Comparison of ENCODE assay signal across 16 mouse cellular contexts in the genomic region with DNA sequence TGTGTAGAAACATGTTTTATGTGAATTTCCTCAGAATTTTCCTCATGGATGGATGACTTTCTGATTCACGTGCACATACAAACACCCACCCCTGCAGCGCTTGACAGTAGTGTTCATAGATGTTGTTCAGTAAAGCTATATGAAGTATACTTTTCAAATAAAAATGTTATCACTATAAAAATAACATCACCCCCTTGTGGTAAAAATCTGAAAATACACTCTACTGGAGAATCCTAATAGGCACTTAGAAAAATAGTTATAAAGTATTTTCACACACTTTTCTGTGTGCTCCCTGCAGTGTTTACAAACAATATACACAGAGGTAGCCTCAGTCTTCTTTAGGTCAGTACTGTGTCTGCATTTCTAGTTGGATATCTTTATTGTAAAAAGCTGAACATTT. TPM values are rescaled to one million over a fixed set of nuclear protein-coding genes. Genes with fewer than 3 reads are reported as not detected.
DNase-seq lines count a peak whose midpoint lies in the region; ATAC-seq and TF ChIP-seq lines count a peak whose summit lies in the region.
"Had no signal": no experiment of that assay in that cellular context is flagged by ENCODE, and none has a peak within 500 bp of the region (broad histone marks: within the 10 kb centered on the region; RNA-seq: fewer than 3 reads in every experiment).

No protein-coding gene starts in this region.

- no peak overlapping the region for H3K4me3 ChIP-seq in heart, adult 2 months
- H3K4me3 ChIP-seq in heart, embryonic 12.5 days: no peak overlapping the region
- no peak overlapping the region for H3K4me3 ChIP-seq in lung, postnatal 0 days (ENCODE audit: low read depth, low read length)
- H3K4me3 ChIP-seq in MEL (ENCODE audit: control insufficient read depth in 1 of 2, insufficient read depth in 1 of 2, low read depth in 2 of 2, low read length in 2 of 2): no peak overlapping the region
- H3K4me3 ChIP-seq: heart, embryonic 10.5 days; intestine, embryonic 15.5 days; limb, embryonic 12.5 days had no signal

- no peak for TF ChIP-seq POLR2A in heart, adult 2 months (IDR thresholded peaks at IDR 0.05; ENCODE audit: insufficient read depth, low read depth, low read length)
- no peak for TF ChIP-seq POLR2A in MEL (IDR thresholded peaks at IDR 0.05; ENCODE audit: control insufficient read depth in 1 of 2, insufficient read depth in 1 of 2, low read depth in 1 of 2, low read length in 2 of 2, poor library complexity in 1 of 2)

- no peaks in the 10 kb centered on the region for H3K36me3 ChIP-seq in heart, adult 2 months (ENCODE audit: control insufficient read depth, insufficient read depth, low read length)
- 0 out of 2 replicates have a peak, but pooled peaks cover 4% of the 10 kb centered on the region for H3K36me3 ChIP-seq in heart, embryonic 12.5 days
- H3K36me3 ChIP-seq in lung, postnatal 0 days (ENCODE audit: insufficient read depth, low read length): no peaks in the 10 kb centered on the region
- no peaks in the 10 kb centered on the region for H3K36me3 ChIP-seq in MEL (ENCODE audit: control insufficient read depth in 1 of 2, insufficient read depth in 2 of 2, low read length in 2 of 2)
- no peaks in the 10 kb centered on the region for H3K36me3 ChIP-seq in splenic B cell, adult 2 months (ENCODE audit: control insufficient read depth, insufficient read depth, low read length, poor library complexity, severe bottlenecking)
- H3K36me3 ChIP-seq: heart, embryonic 10.5 days; intestine, embryonic 15.5 days had no signal

- 95% methylated on average over 2 of the region's 2 CpGs for WGBS in heart, adult 2 months
- 89% methylated on average over 2 of the region's 2 CpGs for WGBS in heart, embryonic 12.5 days
- WGBS in lung, postnatal 0 days: 82% methylated on average over 2 of the region's 2 CpGs

- TF ChIP-seq CTCF in heart, adult 2 months (IDR thresholded peaks at IDR 0.05): peak; percentile 66
- TF ChIP-seq CTCF in lung, postnatal 0 days (IDR thresholded peaks at IDR 0.05): 0 out of 2 replicates have a peak, but pooled peaks have one; percentile 28
- peak in 2 of 3 experiments; percentile 8 to 50; a peak in 3 of 6 replicates for TF ChIP-seq CTCF in MEL (IDR thresholded peaks at IDR 0.05 in 2 of 3, conservative IDR thresholded peaks at IDR 0.05 in 1 of 3; ENCODE audit: control insufficient read depth in 1 of 3, insufficient read depth in 1 of 3, low read depth in 2 of 3, low read length in 3 of 3, poor library complexity in 1 of 3, severe bottlenecking in 1 of 3)

- intact Hi-C loops in heart, adult 2 months (cut with DNase I): no loop called here

- TF ChIP-seq EP300 in heart, adult 2 months (IDR thresholded peaks at IDR 0.05; ENCODE audit: insufficient read depth, low read depth, low read length): no peak
- no peak for TF ChIP-seq EP300 in lung, postnatal 0 days (IDR thresholded peaks at IDR 0.05)
- TF ChIP-seq EP300 in MEL (IDR thresholded peaks at IDR 0.05; ENCODE audit: low read depth in 1 of 2, low read length in 2 of 2): no peak

- no peak overlapping the region for H3K9ac ChIP-seq in heart, adult 2 months (ENCODE audit: low read depth, low read length)
- no peak overlapping the region for H3K9ac ChIP-seq in heart, embryonic 12.5 days
- no peak overlapping the region for H3K9ac ChIP-seq in lung, postnatal 0 days (replicated peaks; ENCODE audit: low read depth)
- H3K9ac ChIP-seq in MEL (ENCODE audit: control insufficient read depth, low read depth, low read length, poor library complexity, severe bottlenecking): no peak overlapping the region
- H3K9ac ChIP-seq: intestine, embryonic 15.5 days; limb, embryonic 12.5 days; liver, postnatal 0 days had no signal

- no peaks in the 10 kb centered on the region for H3K9me3 ChIP-seq in heart, embryonic 12.5 days (replicated peaks)
- H3K9me3 ChIP-seq in lung, postnatal 0 days (ENCODE audit: low read length): no peaks in the 10 kb centered on the region
- no peaks in the 10 kb centered on the region for H3K9me3 ChIP-seq in MEL (replicated peaks; ENCODE audit: insufficient read depth, low read length)
- H3K9me3 ChIP-seq: heart, embryonic 10.5 days; intestine, embryonic 15.5 days; limb, embryonic 12.5 days had no signal

- peak; percentile 49 for TF ChIP-seq RAD21 in MEL (IDR thresholded peaks at IDR 0.05; ENCODE audit: low read depth, low read length)

- no peaks in the 10 kb centered on the region for H3K79me2 ChIP-seq in heart, adult 2 months (replicated peaks; ENCODE audit: control insufficient read depth, insufficient read depth, low read length)
- no peaks in the 10 kb centered on the region for H3K79me2 ChIP-seq in MEL (ENCODE audit: control insufficient read depth, insufficient read depth, low read length, poor library complexity)

- no peaks in the 10 kb centered on the region for H3K27me3 ChIP-seq in heart, adult 2 months (ENCODE audit: control insufficient read depth, insufficient read depth, low read length)
- no peaks in the 10 kb centered on the region for H3K27me3 ChIP-seq in heart, embryonic 12.5 days (replicated peaks)
- no peaks in the 10 kb centered on the region for H3K27me3 ChIP-seq in lung, postnatal 0 days (replicated peaks; ENCODE audit: insufficient read depth, low read length)
- no peaks in the 10 kb centered on the region for H3K27me3 ChIP-seq in MEL (ENCODE audit: control insufficient read depth in 1 of 2, insufficient read depth in 2 of 2, low read length in 2 of 2)
- H3K27me3 ChIP-seq in splenic B cell, adult 2 months (ENCODE audit: control insufficient read depth, insufficient read depth, low read length, poor library complexity, severe bottlenecking): no peaks in the 10 kb centered on the region
- H3K27me3 ChIP-seq: intestine, embryonic 15.5 days; limb, embryonic 12.5 days had no signal

- no peak overlapping the region for H3K4me2 ChIP-seq in heart, embryonic 12.5 days
- no peak overlapping the region for H3K4me2 ChIP-seq in lung, postnatal 0 days (replicated peaks; ENCODE audit: low read depth, low read length)
- H3K4me2 ChIP-seq: intestine, embryonic 15.5 days; limb, embryonic 12.5 days had no signal

- H3K27ac ChIP-seq in heart, adult 2 months: no peak overlapping the region
- no peak overlapping the region for H3K27ac ChIP-seq in heart, embryonic 12.5 days (ENCODE audit: poor library complexity, severe bottlenecking)
- 0 out of 2 replicates have a peak overlapping the region, but pooled peaks have one; percentile 14 for H3K27ac ChIP-seq in lung, postnatal 0 days (ENCODE audit: low read length)
- H3K27ac ChIP-seq in MEL (ENCODE audit: control insufficient read depth, low read depth, low read length): no peak overlapping the region
- H3K27ac ChIP-seq: heart, embryonic 10.5 days; intestine, embryonic 15.5 days; limb, embryonic 12.5 days had no signal

- no peak for ATAC-seq in heart, embryonic 12.5 days (ENCODE audit: insufficient number of reproducible peaks, low FRiP score)
- ATAC-seq in lung, postnatal 0 days: no peak
- ATAC-seq: forebrain, embryonic 16.5 days; intestine, embryonic 15.5 days; liver, postnatal 0 days had no signal

- no peak for DNase-seq in heart, adult 2 months
- DNase-seq in lung, postnatal 0 days (ENCODE audit: low spot score): peak; percentile 17
- DNase-seq in lung, postnatal 4 days: no peak
- DNase-seq in MEL (ENCODE audit: low read depth, low spot score): peak; percentile 44
- peak; percentile 5 for DNase-seq in splenic B cell, adult 2 months (ENCODE audit: low read depth, low spot score)
- DNase-seq in cerebellum, adult 11 months: no peak
- DNase-seq: adrenal gland, postnatal 36 days; gastrocnemius, postnatal 14 days; heart, postnatal 36 days; kidney, postnatal 4 days; liver, postnatal 0 days had no signal

- H3K4me1 ChIP-seq in heart, adult 2 months (ENCODE audit: control insufficient read depth, insufficient read depth, low read length): no peaks in the 10 kb centered on the region
- no peaks in the 10 kb centered on the region for H3K4me1 ChIP-seq in heart, embryonic 12.5 days (replicated peaks)
- no peaks in the 10 kb centered on the region for H3K4me1 ChIP-seq in lung, postnatal 0 days (ENCODE audit: insufficient read depth, low read depth, low read length)
- no peaks in the 10 kb centered on the region for H3K4me1 ChIP-seq in MEL (ENCODE audit: control insufficient read depth in 1 of 2, insufficient read depth in 2 of 2, low read length in 2 of 2)
- H3K4me1 ChIP-seq: heart, embryonic 10.5 days; intestine, embryonic 15.5 days; limb, embryonic 12.5 days had no signal

TF ChIP-seq in MEL, 35 proteins besides CTCF, POLR2A, EP300 and RAD21:
- TF ChIP-seq SMC3 (IDR thresholded peaks at IDR 0.05; ENCODE audit: low read depth, low read length) (peak; percentile 51), BHLHE40 (IDR thresholded peaks at IDR 0.05; ENCODE audit: borderline replicate concordance, low read depth, low read length) (no peak)

RNA-seq across cellular contexts. Expression of a gene that starts 57.9 kb away (rescaled TPM):
- total RNA-seq in heart, adult 2 months (2021): 1 to 10 TPM; 8.7 to 9.1 TPM
- 8.1 and 14.9 TPM in 2 replicates for polyA plus RNA-seq in heart, adult 2 months (2012; rRNA removed)
- polyA plus RNA-seq in heart, embryonic 12.5 days (2016; fragmentation: Nextera tagmentation; extraction: Ambion mirVana): 23.1 and 25.1 TPM in 2 replicates
- 17.9 and 18.1 TPM in 2 replicates for polyA plus RNA-seq in lung, postnatal 0 days (2015; fragmentation: Nextera tagmentation; extraction: Ambion mirVana)
- total RNA-seq in MEL (2012; rRNA removed): 15.1 and 15.4 TPM in 2 replicates
- polyA plus RNA-seq in MEL (2012; ENCODE audit: insufficient read depth in 1 of 2, insufficient read length in 2 of 2, low read depth in 1 of 2, low replicate concordance in 2 of 2, missing spikeins in 1 of 2): 10 to 100 TPM in 1 of 2 experiments, not detected in 1; 13.7 TPM

RNA-seq across cellular contexts. Expression of a gene that starts 58.5 kb away (rescaled TPM):
- 10 to 100 TPM; 15.9 to 19.0 TPM for total RNA-seq in heart, adult 2 months (2021)
- polyA plus RNA-seq in heart, adult 2 months (2012; rRNA removed): 4.4 and 9.3 TPM in 2 replicates
- 45.5 and 47.1 TPM in 2 replicates for polyA plus RNA-seq in heart, embryonic 12.5 days (2016; fragmentation: Nextera tagmentation; extraction: Ambion mirVana)
- 26.7 and 28.6 TPM in 2 replicates for polyA plus RNA-seq in lung, postnatal 0 days (2015; fragmentation: Nextera tagmentation; extraction: Ambion mirVana)
- 33.3 and 34.9 TPM in 2 replicates for total RNA-seq in MEL (2012; rRNA removed)
- 10 to 100 TPM; 23.0 to 56.4 TPM for polyA plus RNA-seq in MEL (2012; ENCODE audit: insufficient read depth in 1 of 2, insufficient read length in 2 of 2, low read depth in 1 of 2, low replicate concordance in 2 of 2, missing spikeins in 1 of 2)

Comparison
In these comparisons a context has a peak if more than half of its experiments do, and no peak if none do; other contexts are left out.
1. DNase-seq: peak in lung, postnatal 0 days (single experiment), MEL (single experiment) and splenic B cell, adult 2 months (single experiment); none in heart, adult 2 months (0 of 2), lung, postnatal 4 days (0 of 2) and cerebellum, adult 11 months (single experiment).
2. Peak in every context shown above with its lines, with median percentiles within 50 percentile points of each other: CTCF ChIP-seq.